Mouse (Mus musculus): ENCODE measurements around the gene Smarcb1. TPM values are rescaled to one million over a fixed set of nuclear protein-coding genes. Genes with fewer than 3 reads are reported as not detected.

Smarcb1 gene
- polyA plus RNA-seq, 1 experiment from 2014 or later: 236 TPM

Other genes starting within 250 kb of the Smarcb1 start
- gene Cabin1, start 157.3 kb downstream of the Smarcb1 start, polyA plus RNA-seq (2014; fragmentation: Nextera tagmentation; extraction: Ambion mirVana): 21.7 and 22.3 TPM in 2 replicates
- 92.0 and 103 TPM in 2 replicates for gene Ddt, start 148.2 kb downstream of the Smarcb1 start, polyA plus RNA-seq (2014; fragmentation: Nextera tagmentation; extraction: Ambion mirVana)
- not detected in 2 replicates for gene Gm20441, start 140.7 kb downstream of the Smarcb1 start, polyA plus RNA-seq (2014; fragmentation: Nextera tagmentation; extraction: Ambion mirVana)
- gene Gstt3, start 140.2 kb downstream of the Smarcb1 start, polyA plus RNA-seq (2014; fragmentation: Nextera tagmentation; extraction: Ambion mirVana): 5.9 and 7.8 TPM in 2 replicates
- gene Gstt1, start 123.0 kb downstream of the Smarcb1 start, polyA plus RNA-seq (2014; fragmentation: Nextera tagmentation; extraction: Ambion mirVana): 6.9 and 7.6 TPM in 2 replicates
- not detected in 2 replicates for gene Gstt4, start 99.1 kb downstream of the Smarcb1 start, polyA plus RNA-seq (2014; fragmentation: Nextera tagmentation; extraction: Ambion mirVana)
- 8.8 and 12.7 TPM in 2 replicates for gene Gstt2, start 84.2 kb downstream of the Smarcb1 start, polyA plus RNA-seq (2014; fragmentation: Nextera tagmentation; extraction: Ambion mirVana)
- gene Mif, start 61.4 kb downstream of the Smarcb1 start, polyA plus RNA-seq (2014; fragmentation: Nextera tagmentation; extraction: Ambion mirVana): 1,991 and 2,343 TPM in 2 replicates
- gene Derl3, start 28.2 kb downstream of the Smarcb1 start, polyA plus RNA-seq (2014; fragmentation: Nextera tagmentation; extraction: Ambion mirVana): 2.3 and 3.7 TPM in 2 replicates
- gene Chchd10, start 11.5 kb upstream of the Smarcb1 start, polyA plus RNA-seq (2014; fragmentation: Nextera tagmentation; extraction: Ambion mirVana): 8.7 and 8.8 TPM in 2 replicates
- gene Mmp11, start 14.9 kb upstream of the Smarcb1 start, polyA plus RNA-seq (2014; fragmentation: Nextera tagmentation; extraction: Ambion mirVana): 56.1 and 71.9 TPM in 2 replicates
- 0.29 and 0.62 TPM in 2 replicates for gene Gm867, start 19.1 kb upstream of the Smarcb1 start, polyA plus RNA-seq (2014; fragmentation: Nextera tagmentation; extraction: Ambion mirVana)
- 1.1 TPM in 1 of 2 replicates, not detected in the other for gene Vpreb3, start 21.4 kb upstream of the Smarcb1 start, polyA plus RNA-seq (2014; fragmentation: Nextera tagmentation; extraction: Ambion mirVana)
- not detected in 2 replicates for gene Gm5134, start 32.9 kb upstream of the Smarcb1 start, polyA plus RNA-seq (2014; fragmentation: Nextera tagmentation; extraction: Ambion mirVana)
- 37.2 and 37.9 TPM in 2 replicates for gene Zfp280b, start 111.0 kb upstream of the Smarcb1 start, polyA plus RNA-seq (2014; fragmentation: Nextera tagmentation; extraction: Ambion mirVana)
- gene Slc5a4b, start 189.3 kb upstream of the Smarcb1 start, polyA plus RNA-seq (2014; fragmentation: Nextera tagmentation; extraction: Ambion mirVana): not detected in 2 replicates
- not detected in 2 replicates for gene Slc5a4a, start 225.8 kb upstream of the Smarcb1 start, polyA plus RNA-seq (2014; fragmentation: Nextera tagmentation; extraction: Ambion mirVana)

Data from embryonic facial prominence, embryonic 11.5 days (tissue).